Mouse (Mus musculus) liver, embryonic 11.5 days (tissue): Measurements from ENCODE around the gene Tmem11. TPM values are rescaled to one million over a fixed set of nuclear protein-coding genes. Genes with fewer than 3 reads are reported as not detected.

Source experiments
- ATAC-seq: fragments of 200-750 bp; cut with Nextera tagmentation; replicated peaks from 2 replicates; pipeline ENCODE4 v1.8.0; 2017; ENCODE audit warnings: moderate number of reproducible peaks, mild to moderate bottlenecking, moderate TSS enrichment, moderate library complexity; ENCODE audit not compliant: low FRiP score
- DNase-seq: peaks from one replicate; pipeline ENCODE4 v3.0.0-alpha.2; 2017; ENCODE audit warnings: low spot score
- H3K27ac ChIP-seq: fragments of 300-500 bp; sonication (generic); 2 replicates; pipeline ENCODE4 v1.5.1; 2014; ENCODE audit warnings: mild to moderate bottlenecking, low read depth, low read length, control low read depth
- H3K27me3 ChIP-seq: fragments of 300-500 bp; sonication (generic); replicated peaks from 2 replicates; pipeline ENCODE4 v1.6.1; 2014; ENCODE audit warnings: low read length, mixed read lengths; ENCODE audit not compliant: control insufficient read depth, insufficient read depth
- H3K36me3 ChIP-seq: fragments of 300-500 bp; sonication (generic); 2 replicates; pipeline ENCODE4 v1.6.1; 2014; ENCODE audit warnings: mild to moderate bottlenecking, low read length, moderate library complexity, mixed read lengths; ENCODE audit not compliant: control insufficient read depth, insufficient read depth
- H3K4me1 ChIP-seq: fragments of 300-500 bp; sonication (generic); replicated peaks from 2 replicates; pipeline ENCODE4 v1.6.1; 2014; ENCODE audit warnings: low read length, mixed read lengths; ENCODE audit not compliant: control insufficient read depth, insufficient read depth
- H3K4me2 ChIP-seq: fragments of 300-500 bp; sonication (generic); 2 replicates; pipeline ENCODE4 v1.6.1; 2014; ENCODE audit warnings: mild to moderate bottlenecking, control low read depth, moderate library complexity
- H3K4me3 ChIP-seq: fragments of 300-500 bp; sonication (generic); 2 replicates; pipeline ENCODE4 v1.5.1; 2014; ENCODE audit warnings: low read depth, low read length, control low read depth
- H3K9ac ChIP-seq: fragments of 300-500 bp; sonication (generic); 2 replicates; pipeline ENCODE4 v1.6.1; 2014; ENCODE audit warnings: low read depth, low read length, control low read depth
- H3K9me3 ChIP-seq: fragments of 300-500 bp; sonication (generic); 2 replicates; pipeline ENCODE4 v1.6.1; 2016; ENCODE audit warnings: low read length, inconsistent platforms, mixed read lengths; ENCODE audit not compliant: control insufficient read depth
- WGBS: fragments of 180-500 bp; shearing (Covaris S2); extraction: QIAGEN DNeasy Blood & Tissue Kit; methylation state at CpG from one replicate; pipeline ENCODE4 v1.1.7; 2014; 5-methylcytosine and 5-hydroxymethylcytosine counted together
- polyA plus RNA-seq: library from polyadenylated mRNA; unstranded; fragments of >200 nt; fragmentation: Nextera tagmentation; extraction: Ambion mirVana; gene quantifications from 2 replicates; pipeline ENCODE4 v1.2.1, GENCODE M21; 2014

Gene Tmem11
- 63.8 and 64.1 TPM in 2 replicates for polyA plus RNA-seq

- under 1% methylated on average over 61 of the region's 62 CpGs for WGBS
- H3K27ac ChIP-seq: peak within 1 kb of the TSS; percentile 92
- peak within 1 kb of the TSS; percentile 99 for H3K4me3 ChIP-seq
- peak; percentile 98 for ATAC-seq
- H3K27me3 ChIP-seq: no peaks in the 10 kb centered on the region
- peak; percentile 91 for DNase-seq
- H3K9me3 ChIP-seq: no peaks in the 10 kb centered on the region
- peak within 1 kb of the TSS; percentile 98 for H3K9ac ChIP-seq
- peaks cover 4% of the 10 kb centered on the region; the same call in 1 of the 2 replicates for H3K36me3 ChIP-seq
- peaks cover 44% of the 10 kb centered on the region for H3K4me1 ChIP-seq
- H3K4me2 ChIP-seq: peak within 1 kb of the TSS; percentile 93
Measured at GRCm38 (mm10) chr11:60878675-60879294, at the start of gene Tmem11. Gene Tmem11 (minus strand): TSS chr11:60879272.

- DNase-seq (peak; percentile 80), ATAC-seq (peak; percentile 59)
- no peaks in the 10 kb centered on the region; the same call in 1 of the 2 replicates for H3K36me3 ChIP-seq
- no peaks in the 10 kb centered on the region for H3K27me3 ChIP-seq
- under 1% methylated on average over 9 of the region's 9 CpGs for whole genome bisulfite sequencing
- H3K9me3 ChIP-seq: no peaks in the 10 kb centered on the region
- peaks cover 43% of the 10 kb centered on the region for H3K4me1 ChIP-seq
- peak overlapping the region; percentile 8; the same call in 1 of the 2 replicates for H3K27ac ChIP-seq
- peak overlapping the region; percentile 7; the same call in 1 of the 2 replicates for H3K4me3 ChIP-seq
- H3K4me2 ChIP-seq: peak overlapping the region; percentile 50
- peak overlapping the region; percentile 50; the same call in 1 of the 2 replicates for H3K9ac ChIP-seq
Measured at GRCm38 (mm10) chr11:60927264-60927663, 48.2 kb upstream of the Tmem11 start.

GRCm38 (mm10) chr11:60924981-60925380, 45.9 kb upstream of the Tmem11 start:
- DNase-seq: no peak
- Histone ChIP-seq H3K4me1 (peaks cover 38% of the 10 kb centered on the region), H3K27ac (peak overlapping the region; percentile 54), H3K36me3 (peaks cover 3% of the 10 kb centered on the region; the same call in 1 of the 2 replicates), H3K4me2 (peak overlapping the region; percentile 42), H3K4me3 (no peak overlapping the region), H3K9me3 (no peaks in the 10 kb centered on the region), H3K9ac (peak overlapping the region; percentile 34; the same call in 1 of the 2 replicates), H3K27me3 (no peaks in the 10 kb centered on the region)
- 68% methylated on average over 1 of the region's 1 CpGs for WGBS
- peak; percentile 48 for ATAC-seq

GRCm38 (mm10) chr11:60924498-60924897, 45.4 kb upstream of the Tmem11 start:
- Histone ChIP-seq H3K4me3 (no peak overlapping the region), H3K4me2 (peak overlapping the region; percentile 42), H3K9ac (peak overlapping the region; percentile 34; the same call in 1 of the 2 replicates), H3K4me1 (peaks cover 38% of the 10 kb centered on the region), H3K27me3 (no peaks in the 10 kb centered on the region), H3K9me3 (no peaks in the 10 kb centered on the region), H3K27ac (peak overlapping the region; percentile 54), H3K36me3 (peaks cover 3% of the 10 kb centered on the region; the same call in 1 of the 2 replicates)
- 40% methylated on average over 6 of the region's 6 CpGs for WGBS
- no peak for DNase-seq
- peak; percentile 94 for ATAC-seq

- H3K4me2 ChIP-seq: no peak overlapping the region
- no peak overlapping the region for H3K27ac ChIP-seq
- no peaks in the 10 kb centered on the region for H3K27me3 ChIP-seq
- peaks cover 38% of the 10 kb centered on the region for H3K4me1 ChIP-seq
- ATAC-seq: no peak
- WGBS: 77% methylated on average over 5 of the region's 5 CpGs
- no peak overlapping the region for H3K9ac ChIP-seq
- H3K9me3 ChIP-seq: no peaks in the 10 kb centered on the region
- peaks cover 3% of the 10 kb centered on the region; the same call in 1 of the 2 replicates for H3K36me3 ChIP-seq
- DNase-seq: no peak
- H3K4me3 ChIP-seq: no peak overlapping the region
Measured at GRCm38 (mm10) chr11:60922964-60923363, 43.9 kb upstream of the Tmem11 start.

GRCm38 (mm10) chr11:60922195-60922594, 43.1 kb upstream of the Tmem11 start:
- H3K9me3 ChIP-seq: no peaks in the 10 kb centered on the region
- 60% methylated on average over 1 of the region's 1 CpGs for WGBS
- H3K4me3 ChIP-seq: no peak overlapping the region
- H3K27ac ChIP-seq: no peak overlapping the region
- DNase-seq: no peak
- H3K27me3 ChIP-seq: no peaks in the 10 kb centered on the region
- ATAC-seq: peak; percentile 61
- H3K4me1 ChIP-seq: peaks cover 34% of the 10 kb centered on the region
- peaks cover 3% of the 10 kb centered on the region; the same call in 1 of the 2 replicates for H3K36me3 ChIP-seq
- H3K4me2 ChIP-seq: 0 out of 2 replicates have a peak overlapping the region, but pooled peaks have one; percentile 1
- H3K9ac ChIP-seq: no peak overlapping the region; the same call in 1 of the 2 replicates

- WGBS: 59% methylated on average over 2 of the region's 2 CpGs
- Histone ChIP-seq H3K9me3 (no peaks in the 10 kb centered on the region), H3K4me3 (no peak overlapping the region), H3K4me1 (peaks cover 22% of the 10 kb centered on the region), H3K27me3 (no peaks in the 10 kb centered on the region), H3K27ac (no peak overlapping the region), H3K9ac (no peak overlapping the region), H3K36me3 (peaks cover 3% of the 10 kb centered on the region; the same call in 1 of the 2 replicates), H3K4me2 (no peak overlapping the region)
- DNase-seq (no peak), ATAC-seq (no peak)
Measured at GRCm38 (mm10) chr11:60920021-60920420, 40.9 kb upstream of the Tmem11 start.

GRCm38 (mm10) chr11:60915201-60915600, 36.1 kb upstream of the Tmem11 start:
- Histone ChIP-seq H3K36me3 (no peaks in the 10 kb centered on the region), H3K4me2 (no peak overlapping the region), H3K27ac (no peak overlapping the region), H3K4me1 (peaks cover 13% of the 10 kb centered on the region), H3K27me3 (no peaks in the 10 kb centered on the region), H3K9me3 (no peaks in the 10 kb centered on the region), H3K4me3 (no peak overlapping the region), H3K9ac (no peak overlapping the region)
- ATAC-seq (no peak), DNase-seq (no peak)
- 64% methylated on average over 4 of the region's 4 CpGs for WGBS
